Mouse (Mus musculus) heart, adult 2 months (tissue): Measurements from ENCODE around the gene Tmem245. TPM values are rescaled to one million over a fixed set of nuclear protein-coding genes. Genes with fewer than 3 reads are reported as not detected.
A peak's percentile ranks its signal among the peaks of the same experiment; 100 is the strongest.

Source experiments
- DNase-seq, 2 experiments: peaks; one replicate each; pipeline ENCODE4 v3.0.0; 2021
- H3K27ac ChIP-seq: fragments of 200-600 bp; 2 replicates; pipeline ENCODE4 v1.8.1; 2022
- H3K27me3 ChIP-seq: fragments of 200-500 bp; 2 replicates; pipeline ENCODE4 v1.6.1; 2012; ENCODE audit warnings: mild to moderate bottlenecking, low read length, inconsistent platforms, mixed read lengths; ENCODE audit not compliant: control insufficient read depth, insufficient read depth
- H3K36me3 ChIP-seq: fragments of 200-500 bp; 2 replicates; pipeline ENCODE4 v1.6.1; 2012; ENCODE audit warnings: low read length, inconsistent platforms; ENCODE audit not compliant: control insufficient read depth, insufficient read depth
- H3K4me1 ChIP-seq: fragments of 200-500 bp; 2 replicates; pipeline ENCODE4 v1.6.1; 2011; ENCODE audit warnings: low read length; ENCODE audit not compliant: control insufficient read depth, insufficient read depth
- H3K4me3 ChIP-seq: fragments of 200-600 bp; 2 replicates; pipeline ENCODE4 v1.8.1; 2022
- H3K79me2 ChIP-seq: fragments of 200-500 bp; replicated peaks from 2 replicates; pipeline ENCODE4 v1.6.1; 2012; ENCODE audit warnings: mild to moderate bottlenecking, inconsistent platforms, low read length, moderate library complexity, mixed read lengths; ENCODE audit not compliant: control insufficient read depth, insufficient read depth
- H3K9ac ChIP-seq: fragments of 200-500 bp; 2 replicates; pipeline ENCODE4 v1.6.1; 2012; ENCODE audit warnings: low read depth, mild to moderate bottlenecking, control low read depth, inconsistent platforms, low read length, mixed read lengths
- CTCF ChIP-seq: fragments of 200-600 bp; IDR thresholded peaks from 2 replicates; pipeline ENCODE4 v1.8.1; 2022; ENCODE audit warnings: antibody characterized with exemption, mild to moderate bottlenecking, moderate library complexity
- EP300 ChIP-seq: fragments of 200-500 bp; IDR thresholded peaks from 2 replicates; pipeline ENCODE4 v1.6.1; 2011; ENCODE audit warnings: low read depth, low read length, control low read depth; ENCODE audit not compliant: insufficient read depth
- POLR2A ChIP-seq: fragments of 200-500 bp; IDR thresholded peaks from 2 replicates; pipeline ENCODE4 v1.6.1; 2011; ENCODE audit warnings: mild to moderate bottlenecking, low read depth, low read length, control low read depth; ENCODE audit not compliant: insufficient read depth
- WGBS: fragments of 180-500 bp; shearing (Covaris S2); methylation state at CpG from one replicate; pipeline ENCODE4 v1.1.7; 2018; 5-methylcytosine and 5-hydroxymethylcytosine counted together
- intact Hi-C: fragments of 180-260 bp; cut with DNase I; formaldehyde crosslinking; loops from one replicate; pipeline ENCODE4 v1.15.1; 2025
- long read RNA-seq: library from polyadenylated mRNA; stranded (forward); transcript quantifications from one replicate; pipeline ENCODE4 v2.0.0, GENCODE M21; 2021
- polyA plus RNA-seq: library from polyadenylated mRNA; depleted of rRNA; stranded (reverse); fragments of >200 nt; gene quantifications from 2 replicates; pipeline ENCODE4 v1.2.3, GENCODE M21; 2012; rRNA removed
- total RNA-seq, 2 experiments: library from RNA; stranded (reverse); gene quantifications; 2 replicates each; pipeline ENCODE4 v1.2.3; 2021

The Tmem245 gene
- total RNA-seq (10 to 100 TPM; 66.3 to 77.3 TPM), polyA plus RNA-seq (24.0 and 42.0 TPM in 2 replicates)
- long read RNA-seq, full-length matches to known transcripts = 13 of 43 reads
- long read RNA-seq, partial matches to known transcripts = 1 of 43 reads
- long read RNA-seq, other reads (novel, unspliced or antisense) = 29 of 43 reads

DNA sequence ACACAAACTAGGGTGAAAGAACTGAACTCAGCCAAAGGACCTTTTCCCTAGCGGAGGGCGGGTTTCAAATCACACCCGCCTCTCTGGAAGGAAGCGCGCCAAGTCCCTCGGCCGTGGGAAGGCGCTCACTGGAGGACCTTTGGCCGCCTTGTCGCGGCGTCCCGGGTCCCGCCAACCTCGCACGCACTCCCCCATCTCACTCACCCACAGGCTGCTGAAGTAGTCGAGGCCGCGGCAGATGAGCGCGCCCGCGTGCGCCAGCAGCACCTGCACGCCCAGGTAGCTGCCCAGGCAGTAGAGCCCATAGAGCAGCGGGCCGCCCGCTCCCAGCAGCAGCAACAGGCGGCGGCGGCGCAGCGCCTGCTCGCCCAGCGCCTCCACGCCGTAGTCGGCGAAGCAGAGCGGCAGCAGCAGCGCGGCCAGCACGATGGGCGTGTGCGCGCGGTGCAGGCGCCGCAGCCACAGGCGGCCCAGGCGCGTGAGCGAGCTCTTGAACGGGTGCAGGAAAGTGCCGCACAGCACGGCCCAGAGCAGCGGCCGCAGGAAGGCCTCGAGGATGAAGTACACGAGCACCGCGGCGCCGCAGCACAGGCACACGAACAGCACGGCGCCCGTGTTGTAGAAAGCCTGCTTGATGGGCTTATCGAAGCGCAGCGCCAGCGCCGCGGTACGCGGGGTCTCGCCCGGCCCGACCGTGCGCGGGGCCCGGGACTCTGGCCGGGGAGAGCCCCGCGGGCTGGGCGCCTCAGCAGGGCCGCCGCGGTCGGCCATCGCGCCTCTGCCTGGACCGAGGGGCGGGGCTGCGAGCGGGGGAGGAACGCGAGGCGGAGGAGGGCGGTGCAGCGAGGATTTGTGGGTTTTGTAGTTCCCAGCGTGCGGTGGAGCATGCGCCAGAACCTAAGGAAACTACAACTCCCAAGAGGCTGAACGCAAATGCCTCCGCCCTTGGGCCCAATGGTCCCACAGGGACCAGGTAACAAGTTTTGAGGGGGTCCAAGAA lies at the start of gene Tmem245:
Tmem245 (minus strand) TSS at position 797 of the 1,000 bp plus-strand sequence.
- peaks cover 20% of the 10 kb centered on the region for H3K36me3 ChIP-seq
- intact Hi-C loops = loop anchor here (5.0 kb wide), 1 partner anchor 80 kb away; the partner anchor contains the start of gene Ctnnal1
- DNase-seq = peak; percentile 95 to 96

GRCm38 (mm10) chr4:56993331-56993730 lies 46.1 kb upstream of the Tmem245 start:
- Histone ChIP-seq H3K4me3 (no peak overlapping the region), H3K36me3 (no peaks in the 10 kb centered on the region), H3K27ac (no peak overlapping the region), H3K79me2 (no peaks in the 10 kb centered on the region), H3K9ac (no peak overlapping the region), H3K4me1 (no peaks in the 10 kb centered on the region), H3K27me3 (peaks cover 10% of the 10 kb centered on the region)
- 54% methylated on average over 7 of the region's 7 CpGs for WGBS
- no peak for TF ChIP-seq CTCF
- TF ChIP-seq EP300 = no peak
- no peak for TF ChIP-seq POLR2A
- no peak for DNase-seq
- intact Hi-C loops = no loop called here

More for the DNA sequence above, at the start of gene Tmem245:
- Histone ChIP-seq H3K79me2 (peaks cover 6% of the 10 kb centered on the region; the same call in 1 of the 2 replicates), H3K4me1 (peaks cover 21% of the 10 kb centered on the region), H3K4me3 (peak within 1 kb of the TSS; percentile 96), H3K27me3 (no peaks in the 10 kb centered on the region), H3K9ac (peak within 1 kb of the TSS; percentile 87), H3K27ac (peak within 1 kb of the TSS; percentile 97)
- WGBS = under 1% methylated on average over 107 of the region's 107 CpGs
- peak; percentile 16 for TF ChIP-seq CTCF
- peak; percentile 54 for TF ChIP-seq POLR2A
- TF ChIP-seq EP300 = 0 out of 2 replicates have a peak, but pooled peaks have one; percentile 25

DNA sequence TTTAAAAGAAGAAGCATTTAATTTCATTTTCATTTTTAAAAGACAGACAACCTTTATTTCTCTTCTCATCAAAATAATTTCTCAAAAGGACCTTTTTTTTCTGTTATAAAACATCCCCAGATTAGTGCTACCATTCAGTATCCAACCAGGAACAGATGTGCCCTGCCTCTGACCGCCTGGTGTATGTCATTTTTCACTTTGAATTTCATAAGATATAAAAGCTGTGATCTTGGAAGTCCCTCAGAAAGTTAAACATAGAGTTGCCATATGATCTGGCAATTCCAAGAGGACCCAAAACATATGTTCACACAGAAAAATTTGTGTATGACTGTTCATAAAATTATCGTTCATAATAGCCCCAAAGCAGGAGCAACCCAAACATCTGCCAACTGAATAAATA lies 44.7 kb upstream of the Tmem245 start:
- Histone ChIP-seq H3K79me2 (no peaks in the 10 kb centered on the region), H3K4me3 (no peak overlapping the region), H3K9ac (no peak overlapping the region), H3K36me3 (no peaks in the 10 kb centered on the region), H3K27me3 (peaks cover 10% of the 10 kb centered on the region), H3K4me1 (no peaks in the 10 kb centered on the region), H3K27ac (no peak overlapping the region)
- WGBS = 72% methylated on average over 2 of the region's 2 CpGs
- intact Hi-C loops = no loop called here
- DNase-seq = no peak
- TF ChIP-seq EP300 = no peak
- TF ChIP-seq POLR2A = no peak
- TF ChIP-seq CTCF = no peak

DNA sequence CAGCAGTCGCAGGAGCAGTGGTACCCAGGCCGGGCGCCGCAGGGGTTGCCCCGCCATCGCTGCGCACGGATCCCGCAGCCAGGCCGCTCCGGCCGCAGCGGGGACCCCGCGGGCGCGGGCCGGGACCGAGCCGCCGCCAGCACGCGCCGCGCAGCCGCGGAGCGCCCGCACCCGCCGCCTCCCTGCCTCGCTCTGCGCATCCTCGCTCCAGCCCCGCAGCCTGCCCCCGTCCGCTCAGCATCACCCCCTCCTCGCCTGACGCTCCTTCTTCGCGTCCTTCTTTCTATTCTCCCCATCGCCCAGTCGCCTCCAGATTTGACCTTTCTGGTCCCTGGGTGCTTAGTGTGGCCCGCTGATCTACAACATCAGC lies 43.0 kb upstream of the Tmem245 start, which contains the start of gene Frrs1l:
Frrs1l (minus strand) TSS at position 177 of the 370 bp plus-strand sequence.
- 2% methylated on average over 40 of the region's 44 CpGs for WGBS
- Histone ChIP-seq H3K79me2 (no peaks in the 10 kb centered on the region), H3K4me1 (no peaks in the 10 kb centered on the region), H3K9ac (peak within 1 kb of the TSS; percentile 41), H3K27me3 (peaks cover 10% of the 10 kb centered on the region), H3K27ac (no peak within 1 kb of the TSS), H3K4me3 (no peak within 1 kb of the TSS), H3K36me3 (no peaks in the 10 kb centered on the region)
- DNase-seq = no peak
- TF ChIP-seq CTCF = no peak
- no peak for TF ChIP-seq POLR2A
- no peak for TF ChIP-seq EP300
- intact Hi-C loops = no loop called here

GRCm38 (mm10) chr4:56989431-56990214 lies 42.4 kb upstream of the Tmem245 start:
- DNase-seq = no peak
- WGBS = 14% methylated on average over 45 of the region's 45 CpGs
- Histone ChIP-seq H3K27ac (no peak overlapping the region), H3K4me3 (no peak overlapping the region), H3K4me1 (no peaks in the 10 kb centered on the region), H3K27me3 (peaks cover 10% of the 10 kb centered on the region), H3K9ac (peak overlapping the region; percentile 41), H3K36me3 (no peaks in the 10 kb centered on the region), H3K79me2 (no peaks in the 10 kb centered on the region)
- TF ChIP-seq CTCF = no peak
- no peak for TF ChIP-seq EP300
- TF ChIP-seq POLR2A = no peak
- intact Hi-C loops = no loop called here
